Mouse (Mus musculus) granulocyte monocyte progenitor cell, adult 5-6 weeks (primary cell): ENCODE measurements around the gene Pkig. TPM values are rescaled to one million over a fixed set of nuclear protein-coding genes. Genes with fewer than 3 reads are reported as not detected.

Experiments
- ATAC-seq: replicated peaks from 2 replicates; pipeline ENCODE4 v1.8.0; 2016; ENCODE audit warnings: mild to moderate bottlenecking, moderate TSS enrichment, inconsistent platforms; ENCODE audit not compliant: poor library complexity, severe bottlenecking
- total RNA-seq, 2 experiments: library from RNA; stranded (forward) in 1 of 2; stranded (reverse) in 1 of 2; fragments of 200-712, 200-1000 nt in 1 of 2; fragments of >200 nt in 1 of 2; fragmentation: Nextera tagmentation in 1 of 2; gene quantifications; 2 replicates each; pipeline ENCODE4 v1.2.3; 2014 to 2017

Gene Pkig
- total RNA-seq, 2 experiments from 2014 or later, result 65.1 to 89.4 TPM

DNA sequence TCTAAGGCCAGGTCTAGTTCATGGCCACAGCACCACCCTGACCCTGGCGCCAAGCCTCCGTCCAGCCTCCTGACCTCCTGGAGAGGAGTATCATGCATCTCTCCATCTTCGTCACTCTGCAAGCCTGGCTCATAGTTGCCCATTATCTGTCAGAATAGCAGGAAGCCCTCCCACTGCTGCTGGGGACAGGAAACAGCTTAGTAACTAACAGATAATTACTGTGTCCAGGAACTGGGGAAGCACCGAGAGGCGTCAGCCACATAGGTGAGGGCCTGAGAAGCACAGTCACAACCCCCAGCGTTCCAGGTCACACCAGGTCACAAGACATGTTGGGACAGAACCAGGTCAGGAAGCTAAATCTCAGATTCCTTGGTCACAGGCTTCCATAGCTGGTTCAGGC lies 85.2 kb downstream of the Pkig start:
- ATAC-seq, result peak; percentile 33; the same call in 1 of the 2 replicates

DNA sequence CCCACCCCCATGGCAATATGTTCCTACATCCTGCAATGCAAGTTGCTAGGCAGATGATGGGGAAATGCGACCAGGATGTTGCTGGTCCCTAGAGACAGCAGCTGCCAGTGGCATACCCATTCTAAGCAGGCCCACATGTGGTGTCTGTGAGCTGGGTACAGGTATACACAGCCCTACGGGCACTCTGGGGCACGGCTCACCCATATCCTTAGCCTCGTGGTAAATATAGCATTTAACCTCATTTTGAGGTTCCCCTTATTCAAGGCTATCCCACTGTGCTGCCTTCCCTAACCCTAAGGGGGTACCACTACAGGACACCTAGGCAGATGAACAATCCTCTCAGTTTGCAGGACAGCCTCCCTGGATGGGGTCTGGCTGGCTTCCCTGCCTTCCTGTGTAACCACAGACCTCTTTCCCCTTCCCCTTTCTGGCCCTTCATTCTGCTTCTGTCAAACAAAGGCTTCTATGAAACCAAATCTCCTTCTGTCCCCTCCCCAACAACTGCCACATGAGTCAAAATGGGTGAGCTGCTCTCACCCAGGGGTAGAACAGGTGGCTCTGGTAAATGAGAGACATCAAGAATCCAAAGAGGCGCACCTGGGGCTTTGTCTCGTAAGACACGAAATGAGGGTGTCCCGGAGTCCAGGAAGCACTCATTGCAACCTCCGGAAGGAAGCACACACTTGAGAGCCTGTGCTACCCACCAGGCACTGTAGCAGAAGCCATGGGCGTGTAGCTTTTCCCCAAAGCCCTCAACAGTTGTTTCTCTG lies 86.8 kb downstream of the Pkig start:
- peak; percentile 64 for ATAC-seq

DNA sequence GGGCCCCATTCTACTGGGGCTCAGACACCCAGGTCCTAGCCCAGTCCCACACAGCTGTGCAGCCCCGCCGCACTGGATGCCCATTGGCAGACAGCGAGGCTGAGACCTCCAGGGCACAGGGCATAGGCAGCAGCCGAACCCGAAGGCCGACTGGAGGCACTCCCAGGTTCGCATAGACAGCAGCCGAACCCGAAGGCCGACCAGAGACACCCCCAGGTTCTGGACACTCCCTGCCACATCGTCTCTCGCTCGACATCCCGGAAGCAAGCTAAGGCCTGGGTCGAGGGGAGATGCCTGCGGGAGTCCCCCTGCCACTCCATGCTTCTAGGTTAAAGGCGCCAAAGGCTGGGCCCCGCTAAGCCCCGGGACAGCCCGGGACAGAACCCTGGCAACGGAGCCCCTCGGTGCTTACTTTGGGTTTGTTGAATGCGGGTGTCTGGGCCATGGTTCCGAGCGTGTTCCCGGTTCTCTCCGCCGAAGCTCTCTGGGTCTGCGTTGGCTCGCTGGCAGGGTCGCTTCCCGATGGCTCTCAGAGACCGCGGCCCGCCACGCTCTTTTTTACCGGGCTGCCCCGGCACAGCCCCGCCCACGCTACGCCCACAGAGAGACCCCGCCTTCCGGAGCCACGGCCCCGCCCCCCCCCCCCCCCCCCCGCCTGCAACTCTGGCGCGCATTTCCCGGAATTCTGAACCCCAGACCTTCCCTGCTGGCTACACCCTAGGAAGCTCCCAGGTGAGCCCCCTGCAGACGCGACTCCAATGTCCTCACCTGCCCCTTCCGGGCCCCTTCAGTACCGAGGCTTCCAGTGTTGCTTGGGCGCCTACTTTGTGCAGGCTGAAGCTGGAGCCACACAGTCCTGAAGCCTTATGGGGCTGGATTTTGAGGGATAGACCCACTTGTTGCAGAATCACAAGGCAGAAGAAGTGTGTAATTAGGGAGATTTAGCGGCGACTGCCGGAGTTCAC lies 91.7 kb downstream of the Pkig start, which contains the start of gene Ada:
TSS of gene Ada (minus strand) at position 593 of the 965 bp plus-strand sequence.
- ATAC-seq, result peak; percentile 67

DNA sequence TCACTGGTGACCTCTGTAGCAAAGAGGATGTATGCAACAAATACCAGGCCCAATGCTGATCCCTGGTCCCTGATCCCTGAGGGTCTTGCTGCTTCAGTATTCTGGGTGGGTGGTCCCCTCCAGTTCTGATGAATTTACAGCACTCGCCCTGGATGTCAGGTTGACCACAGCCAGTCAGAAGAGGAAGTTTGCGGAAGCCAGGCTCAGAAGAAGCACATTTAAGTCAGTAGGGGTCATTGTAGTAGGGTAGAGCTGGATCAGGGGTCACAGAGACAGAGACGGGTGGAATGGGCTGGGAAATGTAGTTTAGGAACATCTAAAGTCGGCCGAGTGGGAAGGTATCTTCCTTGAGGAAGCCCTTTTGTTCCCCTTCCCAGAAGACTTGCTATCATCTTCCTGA lies 96.0 kb downstream of the Pkig start:
- peak; percentile 55 for ATAC-seq

DNA sequence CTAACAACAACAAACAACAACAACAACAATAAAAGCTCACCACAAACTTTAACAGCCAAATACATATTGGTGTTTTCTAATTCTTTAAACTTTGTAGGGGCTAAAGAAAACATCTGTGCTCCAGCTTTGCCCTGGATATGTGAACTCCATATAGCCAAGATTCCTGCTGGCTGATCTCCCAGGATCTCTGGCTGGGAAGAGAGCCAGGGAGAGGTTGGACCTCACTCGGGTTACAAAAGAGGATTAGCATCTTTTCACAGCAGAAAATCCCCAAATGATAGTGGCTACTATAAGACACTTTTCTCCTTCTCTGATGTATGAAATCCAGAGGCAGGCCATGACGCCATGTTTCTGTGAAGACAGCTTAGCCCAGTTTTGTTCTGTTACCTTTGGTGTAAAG lies 98.5 kb downstream of the Pkig start:
- ATAC-seq, result no peak

DNA sequence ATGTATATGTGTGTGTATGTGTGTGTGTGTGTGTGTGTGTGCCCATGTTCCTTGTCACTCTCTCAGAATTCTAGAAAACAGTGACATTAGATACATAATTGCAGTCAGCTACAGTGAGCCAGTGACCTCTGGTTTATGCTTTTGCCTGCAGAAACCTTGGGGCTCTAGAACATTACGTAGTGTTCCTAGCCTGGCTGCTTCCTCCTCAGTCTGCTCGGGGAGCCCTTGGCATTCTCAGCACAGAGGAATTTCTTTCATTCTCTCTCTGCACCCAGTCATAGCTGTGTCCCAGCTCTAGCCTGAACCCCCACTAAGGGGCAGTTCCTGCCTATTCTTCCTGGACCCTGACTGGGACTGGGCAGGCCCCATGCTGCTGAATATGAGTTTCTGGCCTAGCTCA lies 100.0 kb downstream of the Pkig start:
- no peak for ATAC-seq

DNA sequence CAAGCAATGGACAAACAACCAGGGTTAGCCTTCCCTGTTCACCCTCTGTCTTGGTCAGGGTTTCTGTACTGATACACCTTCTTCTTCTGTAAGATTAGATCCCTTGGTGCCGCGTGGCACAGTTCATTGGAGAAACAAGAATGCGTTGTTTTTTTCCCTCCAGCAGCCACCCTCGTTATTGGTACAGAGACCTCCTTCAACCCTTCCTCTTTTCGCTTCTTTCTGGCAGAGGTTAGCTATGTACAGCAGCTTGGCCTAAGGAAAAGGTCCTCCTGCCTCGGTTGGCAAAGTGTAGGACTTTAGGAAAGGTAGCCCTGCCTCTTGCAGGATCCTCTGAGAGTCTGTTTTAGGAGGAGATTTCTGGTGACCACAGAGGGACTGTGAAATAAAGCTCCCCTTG lies 102.4 kb downstream of the Pkig start:
- peak; percentile 64 for ATAC-seq

DNA sequence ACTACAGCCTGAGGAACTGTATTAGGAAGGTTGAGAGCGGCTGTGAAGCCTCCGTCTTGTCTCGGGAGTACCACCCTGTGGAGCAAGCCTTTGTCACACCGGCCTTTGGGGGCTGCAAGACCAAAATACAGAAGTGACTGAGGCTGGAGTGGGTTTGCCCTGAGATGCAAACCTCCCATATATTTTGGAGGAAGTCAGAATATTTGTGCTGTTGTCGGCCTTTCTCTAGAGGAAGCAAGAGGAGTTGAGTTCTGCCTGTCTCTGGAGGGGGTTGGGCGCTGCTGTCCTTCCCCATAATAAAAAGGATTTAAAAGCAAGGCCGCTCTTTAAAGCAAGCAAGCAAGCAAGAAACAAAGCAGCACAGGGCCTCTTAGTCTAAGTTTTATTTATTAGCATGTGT lies 103.2 kb downstream of the Pkig start:
- ATAC-seq, result peak; percentile 73

DNA sequence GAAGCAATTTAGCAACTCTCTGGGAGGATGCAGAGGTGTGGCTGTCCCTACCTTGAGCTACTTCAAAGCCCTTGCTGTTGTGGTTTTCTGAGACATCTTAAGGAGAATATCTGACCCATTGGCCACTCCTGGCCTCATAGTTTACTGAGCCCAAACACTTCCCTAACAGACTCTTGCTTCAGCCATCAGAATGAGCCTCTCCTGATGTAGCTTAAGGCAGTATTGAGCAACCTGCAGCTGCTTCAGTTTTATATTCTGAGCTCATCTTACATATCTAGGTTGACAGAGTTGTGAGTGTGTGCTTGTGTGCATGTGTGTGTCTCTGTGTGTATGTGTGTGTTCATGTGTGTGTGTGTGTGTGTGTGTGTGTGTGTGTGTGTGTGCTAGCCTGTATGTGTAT lies 108.1 kb downstream of the Pkig start:
- ATAC-seq, result peak; percentile 78

DNA sequence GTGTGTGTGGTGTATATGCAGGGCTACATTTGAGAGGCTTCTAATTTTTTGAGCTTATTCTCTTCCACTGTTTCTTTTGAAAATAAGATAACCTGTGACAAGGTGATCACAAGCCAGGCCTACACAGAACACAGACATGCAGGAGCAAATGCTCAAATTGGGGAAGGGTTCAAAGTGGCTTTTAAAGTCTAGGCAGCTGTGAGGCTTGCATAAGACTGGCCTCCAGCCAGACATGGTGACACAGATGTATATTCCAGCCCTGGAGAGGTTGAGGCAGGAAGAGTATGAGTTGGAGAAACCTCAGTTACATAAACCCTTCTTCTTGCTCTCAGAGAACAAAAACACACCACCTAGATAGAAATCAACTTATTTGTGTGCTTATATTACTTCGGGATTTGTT lies 108.7 kb downstream of the Pkig start:
- peak; percentile 65 for ATAC-seq

DNA sequence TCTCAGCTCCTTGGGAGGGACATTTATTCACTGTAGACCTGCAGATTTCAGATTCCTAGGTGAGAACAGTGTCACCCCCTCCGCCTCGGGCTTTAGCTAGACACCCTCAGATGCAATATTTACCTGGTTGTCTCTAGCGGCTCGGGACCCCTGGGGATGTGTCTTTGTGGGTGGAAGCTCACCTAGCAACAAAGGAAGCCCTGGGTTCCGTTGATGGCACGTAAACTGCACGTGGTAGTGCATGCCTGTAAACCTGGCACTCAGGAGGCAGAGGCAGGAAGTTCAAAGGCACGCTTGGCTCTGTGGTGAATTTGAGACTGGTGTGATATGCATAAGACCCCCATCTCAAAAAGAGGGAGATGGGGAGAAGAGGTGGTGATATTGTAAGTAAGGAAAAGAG lies 112.5 kb downstream of the Pkig start:
- no peak for ATAC-seq

Other genes starting within 250 kb of the Pkig start
- 76.0 and 92.9 TPM in 2 replicates for gene Oser1, start 233.7 kb upstream of the Pkig start, total RNA-seq (2014; fragmentation: Nextera tagmentation)
- gene Oser1, start 233.7 kb upstream of the Pkig start, total RNA-seq (2017), result 91.0 and 101 TPM in 2 replicates
- gene Gdap1l1, start 219.9 kb upstream of the Pkig start, total RNA-seq (2014; fragmentation: Nextera tagmentation), result not detected in 2 replicates
- not detected in 2 replicates for gene Gdap1l1, start 219.9 kb upstream of the Pkig start, total RNA-seq (2017)
- gene Fitm2, start 185.8 kb upstream of the Pkig start, total RNA-seq (2014; fragmentation: Nextera tagmentation), result 2.7 and 2.9 TPM in 2 replicates
- 5.4 and 6.0 TPM in 2 replicates for gene Fitm2, start 185.8 kb upstream of the Pkig start, total RNA-seq (2017)
- not detected in 2 replicates for gene R3hdml, start 166.1 kb upstream of the Pkig start, total RNA-seq (2014; fragmentation: Nextera tagmentation)
- not detected in 2 replicates for gene R3hdml, start 166.1 kb upstream of the Pkig start, total RNA-seq (2017)
- 0.37 and 1.6 TPM in 2 replicates for gene Hnf4a, start 151.6 kb upstream of the Pkig start, total RNA-seq (2014; fragmentation: Nextera tagmentation)
- 0.15 and 0.30 TPM in 2 replicates for gene Hnf4a, start 151.6 kb upstream of the Pkig start, total RNA-seq (2017)
- gene Ttpal, start 56.1 kb upstream of the Pkig start, total RNA-seq (2014; fragmentation: Nextera tagmentation), result 21.1 and 21.8 TPM in 2 replicates
- 12.7 and 13.3 TPM in 2 replicates for gene Ttpal, start 56.1 kb upstream of the Pkig start, total RNA-seq (2017)
- 505 and 572 TPM in 2 replicates for gene Serinc3, start 13.3 kb upstream of the Pkig start, total RNA-seq (2014; fragmentation: Nextera tagmentation)
- gene Serinc3, start 13.3 kb upstream of the Pkig start, total RNA-seq (2017), result 503 and 505 TPM in 2 replicates
- 14.7 and 22.8 TPM in 2 replicates for gene Ada, start 91.9 kb downstream of the Pkig start, total RNA-seq (2014; fragmentation: Nextera tagmentation)
- 17.0 and 19.3 TPM in 2 replicates for gene Ada, start 91.9 kb downstream of the Pkig start, total RNA-seq (2017)
- not detected in 2 replicates for gene Ccn5, start 162.5 kb downstream of the Pkig start, total RNA-seq (2014; fragmentation: Nextera tagmentation)
- not detected in 2 replicates for gene Ccn5, start 162.5 kb downstream of the Pkig start, total RNA-seq (2017)
- gene Kcnk15, start 195.3 kb downstream of the Pkig start, total RNA-seq (2014; fragmentation: Nextera tagmentation), result not detected in 2 replicates
- gene Kcnk15, start 195.3 kb downstream of the Pkig start, total RNA-seq (2017), result not detected in 2 replicates